Comparison of ENCODE assay signal across 34 mouse cellular contexts in the genomic region with DNA sequence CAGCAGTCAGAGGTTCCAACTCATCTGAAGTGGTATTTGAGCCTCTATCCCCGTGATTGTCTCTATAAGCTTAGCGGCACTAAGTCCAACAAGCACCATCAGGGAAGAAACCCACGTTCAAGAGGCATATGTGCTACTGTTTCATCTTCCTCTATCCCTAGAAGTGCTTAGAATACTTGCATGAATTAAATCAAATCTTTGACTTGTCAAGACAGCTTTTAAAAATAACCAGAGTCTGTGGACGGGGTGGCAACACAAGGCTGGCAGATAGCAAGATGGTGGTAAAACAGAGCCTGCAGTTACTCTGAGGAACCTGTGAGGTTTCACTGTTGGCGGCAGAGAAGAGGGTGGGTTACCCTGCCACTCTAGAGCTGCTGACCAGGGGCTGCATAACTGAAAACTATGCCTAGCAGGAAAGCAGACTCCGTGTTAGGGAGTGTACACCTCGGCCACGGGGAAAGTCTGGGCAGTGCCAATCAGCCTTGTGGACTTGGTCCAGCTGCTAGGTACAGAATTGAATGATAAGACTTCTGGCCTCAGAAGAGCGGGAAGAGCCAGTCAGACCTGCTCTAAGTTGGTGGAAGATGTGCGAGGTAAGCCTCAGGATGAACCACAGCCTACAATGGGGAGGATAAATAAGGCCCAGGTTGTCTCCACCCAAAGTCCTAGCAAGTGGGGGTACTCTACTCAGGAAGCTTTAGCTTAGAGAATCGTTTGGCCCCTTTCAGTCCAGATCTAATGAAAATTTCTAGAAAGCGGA. TPM values are rescaled to one million over a fixed set of nuclear protein-coding genes. Genes with fewer than 3 reads are reported as not detected.
DNase-seq lines count a peak whose midpoint lies in the region; ATAC-seq and TF ChIP-seq lines count a peak whose summit lies in the region.
"Had no signal": no experiment of that assay in that cellular context is flagged by ENCODE, and none has a peak within 500 bp of the region (broad histone marks: within the 10 kb centered on the region; RNA-seq: fewer than 3 reads in every experiment).

No protein-coding gene starts in this region.

- no peak for ATAC-seq in liver, embryonic 14.5 days (ENCODE audit: insufficient read depth)
- ATAC-seq in liver, embryonic 11.5 days (replicated peaks; ENCODE audit: low FRiP score): no peak

- H3K4me3 ChIP-seq in liver, embryonic 14.5 days (ENCODE audit: insufficient read depth in 1 of 2, low read depth in 2 of 2, low read length in 2 of 2): no peak overlapping the region
- H3K4me3 ChIP-seq in liver, embryonic 11.5 days (ENCODE audit: low read depth, low read length): no peak overlapping the region
- H3K4me3 ChIP-seq in cortical plate, adult 2 months (ENCODE audit: insufficient read depth, low read length): no peak overlapping the region
- H3K4me3 ChIP-seq: forebrain, embryonic 12.5 days; gastrocnemius, adult 2 months; hindbrain, embryonic 12.5 days; limb, embryonic 13.5 days; liver, embryonic 15.5 days; neural tube, embryonic 12.5 days had no signal

- no peak for TF ChIP-seq EP300 in liver, embryonic 14.5 days (IDR thresholded peaks at IDR 0.05; ENCODE audit: low read depth)

- H3K27me3 ChIP-seq in liver, embryonic 14.5 days (ENCODE audit: control insufficient read depth, insufficient read depth, low read length): no peaks in the 10 kb centered on the region
- no peaks in the 10 kb centered on the region for H3K27me3 ChIP-seq in liver, embryonic 11.5 days (replicated peaks; ENCODE audit: control insufficient read depth, insufficient read depth, low read length)
- H3K27me3 ChIP-seq: forebrain, embryonic 12.5 days; hindbrain, embryonic 12.5 days; limb, embryonic 13.5 days; liver, embryonic 15.5 days; neural tube, embryonic 12.5 days had no signal

- peaks cover 11 to 25% of the 10 kb centered on the region in 2 experiments for H3K4me1 ChIP-seq in liver, embryonic 14.5 days (replicated peaks; ENCODE audit: control insufficient read depth in 2 of 2, insufficient read depth in 2 of 2, low read length in 1 of 2)
- H3K4me1 ChIP-seq in liver, embryonic 11.5 days (replicated peaks; ENCODE audit: control insufficient read depth, insufficient read depth, low read length): peaks cover 8% of the 10 kb centered on the region; the same call in 1 of the 2 replicates
- peaks cover 8% of the 10 kb centered on the region for H3K4me1 ChIP-seq in cortical plate, adult 2 months (ENCODE audit: control insufficient read depth, insufficient read depth, low read length)

- H3K9ac ChIP-seq in liver, embryonic 14.5 days (replicated peaks): no peak overlapping the region
- no peak overlapping the region for H3K9ac ChIP-seq in liver, embryonic 11.5 days (ENCODE audit: low read depth, low read length)
- H3K9ac ChIP-seq: forebrain, embryonic 12.5 days; hindbrain, embryonic 12.5 days; limb, embryonic 13.5 days; liver, embryonic 15.5 days; neural tube, embryonic 12.5 days had no signal

- no peak for TF ChIP-seq CTCF in liver, embryonic 14.5 days (IDR thresholded peaks at IDR 0.05; ENCODE audit: low read depth)
- TF ChIP-seq CTCF in cortical plate, adult 2 months (IDR thresholded peaks at IDR 0.05; ENCODE audit: extremely low read depth, insufficient read depth, low read length): no peak

- no peak for TF ChIP-seq POLR2A in cortical plate, adult 2 months (IDR thresholded peaks at IDR 0.05; ENCODE audit: extremely low read depth, insufficient read depth, low read length)

- 65% methylated on average over 12 of the region's 12 CpGs for WGBS in liver, embryonic 14.5 days (ENCODE audit: insufficient replicate concordance)
- 77% methylated on average over 12 of the region's 12 CpGs for WGBS in liver, embryonic 11.5 days

- no peak overlapping the region for H3K4me2 ChIP-seq in liver, embryonic 14.5 days (ENCODE audit: low read depth)
- no peak overlapping the region for H3K4me2 ChIP-seq in liver, embryonic 11.5 days
- H3K4me2 ChIP-seq: forebrain, embryonic 12.5 days; hindbrain, embryonic 12.5 days; limb, embryonic 13.5 days; liver, embryonic 15.5 days; neural tube, embryonic 12.5 days had no signal

- DNase-seq in layer of hippocampus, adult 9-11 months: peak; percentile 40
- DNase-seq in layer of hippocampus, adult 8-10 months (ENCODE audit: low spot score in 2 of 2): no peak
- peak in 2 of 3 experiments; percentile 60 to 61 for DNase-seq in liver, embryonic 14.5 days (ENCODE audit: low read depth in 3 of 3, low spot score in 3 of 3)
- DNase-seq in liver, embryonic 11.5 days (ENCODE audit: low spot score): no peak
- peak; percentile 76 for DNase-seq in MEL-GATA-1-ER (ENCODE audit: extremely low read depth, low read depth)
- DNase-seq in urinary bladder, adult 18-20 months (ENCODE audit: low spot score in 2 of 2): no peak
- no peak for DNase-seq in thymus, postnatal 10 days (ENCODE audit: low spot score in 2 of 2)
- DNase-seq: adrenal gland, postnatal 25 days; cerebellum, adult 11 months; cerebellum, adult 9-11 months; gastrocnemius, adult 2 months; kidney, adult 11 months; layer of hippocampus, postnatal 36 days; lung, postnatal 4 days; midbrain, embryonic 14.5 days; retina, postnatal 1 day; thymus, postnatal 14 days had no signal

- no peaks in the 10 kb centered on the region for H3K9me3 ChIP-seq in liver, embryonic 14.5 days (ENCODE audit: control insufficient read depth, low read length)
- H3K9me3 ChIP-seq in liver, embryonic 11.5 days (ENCODE audit: control insufficient read depth, low read length): no peaks in the 10 kb centered on the region
- H3K9me3 ChIP-seq: forebrain, embryonic 12.5 days; hindbrain, embryonic 12.5 days; limb, embryonic 13.5 days; liver, embryonic 15.5 days; neural tube, embryonic 12.5 days had no signal

- H3K36me3 ChIP-seq in liver, embryonic 14.5 days (replicated peaks; ENCODE audit: control insufficient read depth, insufficient read depth, low read depth): no peaks in the 10 kb centered on the region
- H3K36me3 ChIP-seq in liver, embryonic 11.5 days (ENCODE audit: control insufficient read depth, insufficient read depth, low read length): no peaks in the 10 kb centered on the region
- H3K36me3 ChIP-seq: forebrain, embryonic 12.5 days; hindbrain, embryonic 12.5 days; limb, embryonic 13.5 days; liver, embryonic 15.5 days; neural tube, embryonic 12.5 days had no signal

- H3K27ac ChIP-seq in liver, embryonic 14.5 days: no peak overlapping the region
- no peak overlapping the region for H3K27ac ChIP-seq in liver, embryonic 11.5 days (ENCODE audit: low read depth, low read length)
- H3K27ac ChIP-seq in cortical plate, adult 2 months (ENCODE audit: insufficient read depth, low read length): 0 out of 2 replicates have a peak overlapping the region, but pooled peaks have one; percentile 14
- H3K27ac ChIP-seq: forebrain, embryonic 12.5 days; gastrocnemius, adult 2 months; hindbrain, embryonic 12.5 days; limb, embryonic 13.5 days; liver, embryonic 15.5 days; neural tube, embryonic 12.5 days had no signal

RNA-seq across cellular contexts. Expression of gene Erv3, which starts 8.0 kb away (rescaled TPM):
- total RNA-seq in layer of hippocampus, adult 8-10 months (2022): under 1 TPM; 0.12 to 0.36 (median 0.29) TPM
- polyA plus RNA-seq in liver, embryonic 14.5 days (2012; rRNA removed): 0.01 and 0.02 TPM in 2 replicates
- not detected in 2 replicates for polyA plus RNA-seq in liver, embryonic 14.5 days (2014; fragmentation: Nextera tagmentation; extraction: Ambion mirVana)
- polyA plus RNA-seq in liver, embryonic 11.5 days (2014; fragmentation: Nextera tagmentation; extraction: Ambion mirVana): not detected in 2 replicates
- 0.17 and 0.28 TPM in 2 replicates for polyA plus RNA-seq in cortical plate, adult 2 months (2012; rRNA removed)
- total RNA-seq: adrenal gland, postnatal 25 days; gastrocnemius, adult 2 months; heart, adult 8-10 months; heart, postnatal 25 days; megakaryocyte-erythroid progenitor cell, adult 5-6 weeks had no signal
- polyA plus RNA-seq: C2C12; embryonic facial prominence, embryonic 11.5 days; forebrain, embryonic 12.5 days; heart, embryonic 14.5 days; hindbrain, embryonic 12.5 days; kidney, embryonic 16.5 days; large intestine, adult 2 months; limb, embryonic 13.5 days; liver, embryonic 15.5 days; lung, embryonic 16.5 days; midbrain, embryonic 14.5 days; neural tube, embryonic 12.5 days; small intestine, adult 2 months had no signal

RNA-seq across cellular contexts. Expression of gene Prnp, which starts 58.2 kb away (rescaled TPM):
- 1,000 to 10,000 TPM; 1,012 to 1,060 (median 1,025) TPM for total RNA-seq in layer of hippocampus, adult 8-10 months (2022)
- polyA plus RNA-seq in liver, embryonic 14.5 days (2012; rRNA removed): 12.5 and 15.6 TPM in 2 replicates
- 16.9 and 20.3 TPM in 2 replicates for polyA plus RNA-seq in liver, embryonic 14.5 days (2014; fragmentation: Nextera tagmentation; extraction: Ambion mirVana)
- polyA plus RNA-seq in liver, embryonic 11.5 days (2014; fragmentation: Nextera tagmentation; extraction: Ambion mirVana): 32.6 and 33.3 TPM in 2 replicates
- 704 and 765 TPM in 2 replicates for polyA plus RNA-seq in cortical plate, adult 2 months (2012; rRNA removed)

RNA-seq across cellular contexts. Expression of gene Prn, which starts 58.2 kb away (rescaled TPM):
- total RNA-seq in layer of hippocampus, adult 8-10 months (2022): under 1 TPM in 1 of 4 experiments, not detected in 3; 0.11 TPM
- not detected in 2 replicates for polyA plus RNA-seq in liver, embryonic 14.5 days (2012; rRNA removed)
- not detected in 2 replicates for polyA plus RNA-seq in liver, embryonic 14.5 days (2014; fragmentation: Nextera tagmentation; extraction: Ambion mirVana)
- 0.25 TPM in 1 of 2 replicates, not detected in the other for polyA plus RNA-seq in liver, embryonic 11.5 days (2014; fragmentation: Nextera tagmentation; extraction: Ambion mirVana)
- polyA plus RNA-seq in cortical plate, adult 2 months (2012; rRNA removed): not detected in 2 replicates
- total RNA-seq: gastrocnemius, postnatal 4 days; layer of hippocampus, postnatal 36 days; megakaryocyte-erythroid progenitor cell, adult 5-6 weeks had no signal
- polyA plus RNA-seq: C2C12; embryonic facial prominence, embryonic 11.5 days; forebrain, embryonic 12.5 days; heart, embryonic 14.5 days; hindbrain, embryonic 12.5 days; large intestine, adult 2 months; limb, embryonic 13.5 days; liver, embryonic 15.5 days; lung, embryonic 16.5 days; midbrain, embryonic 14.5 days; neural tube, embryonic 12.5 days; small intestine, adult 2 months had no signal

Comparison
In these comparisons a context has a peak if more than half of its experiments do, and no peak if none do; other contexts are left out.
1. DNase-seq: peak in layer of hippocampus, adult 9-11 months (single experiment), liver, embryonic 14.5 days (2 of 3) and MEL-GATA-1-ER (single experiment); none in layer of hippocampus, adult 8-10 months (0 of 2), liver, embryonic 11.5 days (single experiment), urinary bladder, adult 18-20 months (0 of 2) and thymus, postnatal 10 days (0 of 2).
2. RNA of gene Prnp, which starts 58.2 kb away (polyA plus RNA-seq): 704 to 765 TPM in cortical plate, adult 2 months; 32.6 to 33.3 TPM in liver, embryonic 11.5 days and 12.5 to 20.3 TPM in liver, embryonic 14.5 days; every median in the first group is over 10 times any median in the second.